Mouse (Mus musculus): ENCODE measurements around the gene Adamts16. TPM values are rescaled to one million over a fixed set of nuclear protein-coding genes. Genes with fewer than 3 reads are reported as not detected.

Gene Adamts16
- polyA plus RNA-seq, 1 experiment from 2014 or later = 11.2 TPM

DNA sequence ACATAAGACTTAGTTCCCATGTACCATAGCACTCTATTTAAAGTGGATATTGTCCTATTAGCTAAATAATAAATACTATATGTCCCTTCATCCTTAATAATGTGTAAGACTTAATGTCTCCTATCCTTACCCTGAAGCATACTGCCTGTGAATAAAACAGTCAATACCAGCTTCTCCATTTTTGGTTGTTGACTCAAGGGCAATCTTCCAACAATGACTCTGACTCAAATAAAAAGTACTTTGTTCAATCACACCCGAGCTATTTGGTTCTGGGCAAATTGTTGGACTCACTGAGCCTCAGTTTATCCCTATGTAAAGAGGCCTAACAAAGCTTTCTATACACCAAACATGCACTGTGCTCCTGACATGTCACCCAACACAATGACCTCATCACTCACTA, 51.8 kb downstream of the Adamts16 start:
- Histone ChIP-seq H3K4me1 (ENCODE audit: control insufficient read depth, insufficient read depth, low read length) (peaks cover 15% of the 10 kb centered on the region; the same call in 1 of the 2 replicates), H3K4me3 (ENCODE audit: low read length) (no peak overlapping the region), H3K9me3 (ENCODE audit: control insufficient read depth, low read length) (no peaks in the 10 kb centered on the region), H3K27ac (ENCODE audit: low read depth, low read length) (no peak overlapping the region), H3K9ac (ENCODE audit: low read depth, low read length) (no peak overlapping the region), H3K36me3 (ENCODE audit: control insufficient read depth, insufficient read depth, low read length) (no peaks in the 10 kb centered on the region; the same call in 1 of the 2 replicates), H3K4me2 (replicated peaks; ENCODE audit: low read depth, low read length) (no peak overlapping the region), H3K27me3 (ENCODE audit: control insufficient read depth, insufficient read depth, low read length) (no peaks in the 10 kb centered on the region)
- 80% methylated on average over 1 of the region's 1 CpGs for WGBS
- no peak for ATAC-seq (ENCODE audit: low FRiP score, low TSS enrichment)

DNA sequence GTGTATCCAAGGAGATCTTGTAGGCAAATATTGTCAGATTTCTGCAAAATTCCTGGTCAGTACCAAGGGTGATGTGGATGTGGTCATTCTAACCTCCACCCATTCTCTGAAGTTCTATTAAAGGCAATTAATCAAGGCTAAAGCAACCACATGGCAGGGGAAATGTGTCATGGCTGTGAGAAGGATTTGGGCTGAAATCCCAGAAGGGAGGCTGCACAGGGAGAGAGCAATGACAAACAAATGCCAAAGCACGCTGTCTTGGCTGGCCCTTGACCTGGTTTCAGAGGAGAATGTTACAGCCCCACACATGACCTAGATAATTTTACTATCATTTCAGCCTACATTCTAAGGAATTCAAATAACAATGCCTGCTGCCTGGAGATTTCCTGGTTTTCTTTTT, 52.6 kb downstream of the Adamts16 start:
- H3K9ac ChIP-seq (ENCODE audit: low read depth, low read length) = no peak overlapping the region
- no peak overlapping the region for H3K27ac ChIP-seq (ENCODE audit: low read depth, low read length)
- H3K27me3 ChIP-seq (ENCODE audit: control insufficient read depth, insufficient read depth, low read length) = no peaks in the 10 kb centered on the region
- ATAC-seq (ENCODE audit: low FRiP score, low TSS enrichment) = no peak
- no peaks in the 10 kb centered on the region for H3K9me3 ChIP-seq (ENCODE audit: control insufficient read depth, low read length)
- H3K4me2 ChIP-seq (replicated peaks; ENCODE audit: low read depth, low read length) = no peak overlapping the region
- H3K4me3 ChIP-seq (ENCODE audit: low read length) = no peak overlapping the region
- no peaks in the 10 kb centered on the region; the same call in 1 of the 2 replicates for H3K36me3 ChIP-seq (ENCODE audit: control insufficient read depth, insufficient read depth, low read length)
- peaks cover 10% of the 10 kb centered on the region; the same call in 1 of the 2 replicates for H3K4me1 ChIP-seq (ENCODE audit: control insufficient read depth, insufficient read depth, low read length)
- 43% methylated on average over 1 of the region's 1 CpGs for WGBS

DNA sequence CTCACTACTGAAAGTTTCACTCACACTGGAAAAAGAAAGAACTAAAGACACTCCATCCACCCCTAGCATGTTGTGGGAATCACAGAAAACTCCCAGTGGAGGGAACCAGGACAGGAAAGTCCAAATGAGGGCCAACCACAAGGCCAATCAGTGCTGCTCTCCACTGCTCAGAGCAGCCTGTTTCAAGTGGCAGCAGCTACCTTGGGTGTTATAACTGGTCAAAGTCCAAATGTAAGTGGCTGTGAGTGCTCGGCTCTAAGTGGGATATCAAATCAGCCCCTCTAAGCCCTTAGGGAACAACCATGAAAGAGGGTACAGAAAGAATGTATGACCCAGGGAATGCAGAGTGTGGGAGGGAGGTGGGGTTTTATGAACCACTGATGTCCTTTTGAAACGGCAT, 56.5 kb downstream of the Adamts16 start:
- Histone ChIP-seq H3K4me1 (ENCODE audit: control insufficient read depth, insufficient read depth, low read length) (no peaks in the 10 kb centered on the region), H3K4me2 (replicated peaks; ENCODE audit: low read depth, low read length) (no peak overlapping the region), H3K36me3 (ENCODE audit: control insufficient read depth, insufficient read depth, low read length) (no peaks in the 10 kb centered on the region), H3K27ac (ENCODE audit: low read depth, low read length) (no peak overlapping the region), H3K27me3 (ENCODE audit: control insufficient read depth, insufficient read depth, low read length) (no peaks in the 10 kb centered on the region), H3K9ac (ENCODE audit: low read depth, low read length) (no peak overlapping the region), H3K9me3 (ENCODE audit: control insufficient read depth, low read length) (no peaks in the 10 kb centered on the region), H3K4me3 (ENCODE audit: low read length) (no peak overlapping the region)
- WGBS = 88% methylated on average over 2 of the region's 2 CpGs
- no peak for ATAC-seq (ENCODE audit: low FRiP score, low TSS enrichment)

DNA sequence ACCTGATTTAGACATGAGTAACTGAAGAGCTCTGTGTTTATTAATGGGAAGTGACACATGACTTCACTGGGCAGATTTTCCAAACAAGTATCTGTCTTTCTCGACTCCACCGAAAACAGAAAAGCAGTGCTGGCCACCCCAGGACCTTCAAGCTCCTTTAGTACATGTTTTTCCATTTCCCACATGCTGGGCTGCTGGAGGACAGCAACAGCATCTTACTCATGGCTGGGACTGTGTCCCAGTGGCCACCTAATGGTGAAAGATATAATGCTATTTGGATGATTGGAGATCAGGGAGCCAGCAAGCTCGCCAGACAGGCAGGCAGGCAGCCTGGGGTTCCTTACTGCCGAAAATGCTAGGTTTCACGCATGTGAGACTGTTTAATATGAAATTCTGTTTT, 57.5 kb downstream of the Adamts16 start:
- WGBS = 73% methylated on average over 5 of the region's 5 CpGs
- no peak for ATAC-seq (ENCODE audit: low FRiP score, low TSS enrichment)
- Histone ChIP-seq H3K4me3 (ENCODE audit: low read length) (no peak overlapping the region), H3K4me1 (ENCODE audit: control insufficient read depth, insufficient read depth, low read length) (no peaks in the 10 kb centered on the region), H3K9me3 (ENCODE audit: control insufficient read depth, low read length) (no peaks in the 10 kb centered on the region), H3K4me2 (replicated peaks; ENCODE audit: low read depth, low read length) (no peak overlapping the region), H3K27ac (ENCODE audit: low read depth, low read length) (no peak overlapping the region), H3K36me3 (ENCODE audit: control insufficient read depth, insufficient read depth, low read length) (no peaks in the 10 kb centered on the region), H3K9ac (ENCODE audit: low read depth, low read length) (no peak overlapping the region), H3K27me3 (ENCODE audit: control insufficient read depth, insufficient read depth, low read length) (no peaks in the 10 kb centered on the region)

DNA sequence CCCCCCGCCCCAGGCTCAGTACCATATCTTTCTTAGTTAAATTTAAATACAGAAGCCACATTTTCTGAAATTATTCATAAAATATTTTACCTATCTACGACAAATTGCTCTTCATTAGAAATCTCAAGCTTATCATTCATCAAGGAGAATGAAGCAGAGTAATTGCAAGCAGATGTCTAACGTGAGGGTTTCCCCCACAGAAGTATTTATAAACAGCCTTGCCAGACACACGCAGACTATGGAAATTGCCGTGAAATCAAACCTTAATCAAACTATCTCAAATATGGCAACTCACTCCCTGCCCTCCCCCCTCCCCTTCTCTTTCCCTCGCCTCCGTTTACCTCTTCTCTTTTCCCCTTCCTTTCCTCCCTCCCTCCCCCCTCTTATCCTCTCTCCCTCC, 61.8 kb downstream of the Adamts16 start:
- 58% methylated on average over 7 of the region's 7 CpGs for WGBS
- H3K27me3 ChIP-seq (ENCODE audit: control insufficient read depth, insufficient read depth, low read length) = no peaks in the 10 kb centered on the region
- H3K36me3 ChIP-seq (ENCODE audit: control insufficient read depth, insufficient read depth, low read length) = no peaks in the 10 kb centered on the region
- no peaks in the 10 kb centered on the region for H3K9me3 ChIP-seq (ENCODE audit: control insufficient read depth, low read length)
- H3K4me2 ChIP-seq (replicated peaks; ENCODE audit: low read depth, low read length) = no peak overlapping the region
- ATAC-seq (ENCODE audit: low FRiP score, low TSS enrichment) = no peak
- H3K4me1 ChIP-seq (ENCODE audit: control insufficient read depth, insufficient read depth, low read length) = peaks cover 5% of the 10 kb centered on the region; the same call in 1 of the 2 replicates
- H3K27ac ChIP-seq (ENCODE audit: low read depth, low read length) = no peak overlapping the region
- no peak overlapping the region for H3K4me3 ChIP-seq (ENCODE audit: low read length)
- no peak overlapping the region for H3K9ac ChIP-seq (ENCODE audit: low read depth, low read length)

DNA sequence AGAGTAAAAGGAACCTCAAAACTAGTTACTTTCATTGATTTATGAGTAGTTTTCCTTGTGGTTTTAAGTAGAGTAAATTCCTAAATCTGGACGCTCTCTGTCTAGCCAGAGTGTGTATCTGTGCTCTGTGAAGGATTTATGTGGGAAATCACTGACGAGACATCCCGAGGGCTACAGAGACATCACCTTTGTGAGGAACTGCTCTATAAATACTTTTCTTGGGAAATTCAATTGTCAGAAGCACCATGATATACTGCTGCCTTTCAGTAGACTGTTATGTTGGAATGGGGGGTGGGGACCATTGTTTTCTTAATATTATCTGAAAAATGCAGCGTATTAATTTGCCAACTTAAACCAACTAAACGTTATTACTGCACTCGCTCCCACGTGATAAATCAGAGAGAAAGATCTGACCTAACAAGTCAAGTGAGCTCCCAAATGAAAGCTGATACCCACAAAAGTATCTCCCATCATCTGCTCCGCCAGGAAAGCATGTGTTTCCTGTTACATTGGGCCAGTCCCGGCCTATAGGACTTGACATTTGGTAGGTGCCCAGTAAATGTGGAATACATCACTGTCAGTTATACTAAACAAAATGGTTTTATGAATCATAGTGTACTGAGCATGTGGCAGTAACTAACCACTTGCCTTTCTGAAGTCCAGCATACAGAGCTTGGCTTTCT, 62.6 kb downstream of the Adamts16 start:
- Histone ChIP-seq H3K27me3 (ENCODE audit: control insufficient read depth, insufficient read depth, low read length) (no peaks in the 10 kb centered on the region), H3K4me1 (ENCODE audit: control insufficient read depth, insufficient read depth, low read length) (peaks cover 5% of the 10 kb centered on the region; the same call in 1 of the 2 replicates), H3K4me2 (replicated peaks; ENCODE audit: low read depth, low read length) (no peak overlapping the region), H3K4me3 (ENCODE audit: low read length) (no peak overlapping the region), H3K9me3 (ENCODE audit: control insufficient read depth, low read length) (no peaks in the 10 kb centered on the region), H3K27ac (ENCODE audit: low read depth, low read length) (no peak overlapping the region), H3K36me3 (ENCODE audit: control insufficient read depth, insufficient read depth, low read length) (no peaks in the 10 kb centered on the region), H3K9ac (ENCODE audit: low read depth, low read length) (no peak overlapping the region)
- 11% methylated on average over 9 of the region's 9 CpGs for WGBS
- peak; percentile 87 for ATAC-seq (ENCODE audit: low FRiP score, low TSS enrichment)

DNA sequence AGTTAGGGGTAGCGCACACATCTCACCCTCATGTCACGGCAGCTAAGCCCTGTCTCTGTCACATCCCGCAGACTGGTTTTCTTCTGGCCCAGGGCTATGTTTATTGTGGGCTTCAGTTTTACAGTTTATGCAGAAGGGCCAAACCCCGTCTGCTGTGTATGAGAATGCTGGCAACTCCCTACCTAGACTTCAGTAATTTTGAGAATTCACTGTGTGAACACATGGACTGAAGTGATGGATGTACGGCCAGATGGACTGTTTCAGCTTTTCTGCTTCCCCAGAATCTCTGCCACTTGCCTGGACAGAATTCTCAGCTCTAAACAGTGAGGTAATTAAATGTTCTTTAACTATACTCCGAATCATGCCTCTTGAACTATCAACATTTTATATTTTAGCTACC, 70.5 kb downstream of the Adamts16 start:
- no peaks in the 10 kb centered on the region for H3K36me3 ChIP-seq (ENCODE audit: control insufficient read depth, insufficient read depth, low read length)
- H3K4me1 ChIP-seq (ENCODE audit: control insufficient read depth, insufficient read depth, low read length) = no peaks in the 10 kb centered on the region
- H3K4me2 ChIP-seq (replicated peaks; ENCODE audit: low read depth, low read length) = no peak overlapping the region
- WGBS = 77% methylated on average over 6 of the region's 6 CpGs
- H3K4me3 ChIP-seq (ENCODE audit: low read length) = no peak overlapping the region
- ATAC-seq (ENCODE audit: low FRiP score, low TSS enrichment) = no peak
- no peaks in the 10 kb centered on the region for H3K27me3 ChIP-seq (ENCODE audit: control insufficient read depth, insufficient read depth, low read length)
- no peak overlapping the region for H3K9ac ChIP-seq (ENCODE audit: low read depth, low read length)
- no peaks in the 10 kb centered on the region for H3K9me3 ChIP-seq (ENCODE audit: control insufficient read depth, low read length)
- H3K27ac ChIP-seq (ENCODE audit: low read depth, low read length) = no peak overlapping the region

DNA sequence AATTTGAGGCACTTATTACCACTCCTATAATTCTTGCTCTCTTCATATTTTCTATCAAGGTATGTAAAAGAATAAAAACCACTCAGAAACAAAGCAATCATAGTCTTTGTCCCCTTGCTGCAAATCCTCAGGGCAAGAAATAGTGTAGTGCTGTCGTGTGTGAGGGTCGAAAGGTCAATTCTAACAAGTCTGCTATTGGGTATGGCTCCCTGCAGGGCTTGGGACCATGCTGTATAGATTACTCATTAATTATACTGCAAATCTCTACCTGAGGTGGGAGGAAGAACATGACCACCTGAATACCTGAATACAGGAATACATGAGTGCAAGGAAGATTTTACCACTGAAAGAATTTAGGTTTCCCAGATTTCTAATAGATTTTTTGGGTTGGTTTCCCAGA, 72.5 kb downstream of the Adamts16 start:
- Histone ChIP-seq H3K9ac (ENCODE audit: low read depth, low read length) (no peak overlapping the region), H3K36me3 (ENCODE audit: control insufficient read depth, insufficient read depth, low read length) (no peaks in the 10 kb centered on the region), H3K4me3 (ENCODE audit: low read length) (no peak overlapping the region), H3K27ac (ENCODE audit: low read depth, low read length) (no peak overlapping the region), H3K27me3 (ENCODE audit: control insufficient read depth, insufficient read depth, low read length) (no peaks in the 10 kb centered on the region), H3K4me1 (ENCODE audit: control insufficient read depth, insufficient read depth, low read length) (no peaks in the 10 kb centered on the region), H3K9me3 (ENCODE audit: control insufficient read depth, low read length) (no peaks in the 10 kb centered on the region), H3K4me2 (replicated peaks; ENCODE audit: low read depth, low read length) (no peak overlapping the region)
- ATAC-seq (ENCODE audit: low FRiP score, low TSS enrichment) = no peak
- 62% methylated on average over 2 of the region's 2 CpGs for WGBS

DNA sequence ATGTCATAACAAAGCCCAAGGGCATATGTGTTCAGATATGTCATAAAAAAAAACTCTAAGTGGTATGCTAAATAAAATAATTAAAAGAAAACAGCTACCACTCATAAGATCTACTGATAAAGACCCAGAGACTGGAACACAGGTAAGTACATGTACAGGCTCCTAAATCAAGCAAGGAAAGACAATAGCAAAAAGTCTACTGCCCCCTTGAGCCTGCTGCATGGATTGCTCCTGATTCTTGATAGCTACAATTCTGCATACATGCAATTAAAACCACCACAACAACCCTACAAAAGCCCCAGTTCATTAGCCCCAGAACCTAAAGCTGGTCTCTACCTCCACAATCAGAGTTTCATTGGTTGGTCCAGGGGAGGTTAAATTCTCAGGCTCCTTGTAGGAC, 74.1 kb downstream of the Adamts16 start:
- Histone ChIP-seq H3K4me3 (ENCODE audit: low read length) (no peak overlapping the region), H3K9ac (ENCODE audit: low read depth, low read length) (no peak overlapping the region), H3K4me2 (replicated peaks; ENCODE audit: low read depth, low read length) (no peak overlapping the region)

More for the DNA sequence above, 74.1 kb downstream of the Adamts16 start:
- no peak for ATAC-seq (ENCODE audit: low FRiP score, low TSS enrichment)
- Histone ChIP-seq H3K27ac (ENCODE audit: low read depth, low read length) (no peak overlapping the region), H3K27me3 (ENCODE audit: control insufficient read depth, insufficient read depth, low read length) (no peaks in the 10 kb centered on the region), H3K4me1 (ENCODE audit: control insufficient read depth, insufficient read depth, low read length) (no peaks in the 10 kb centered on the region), H3K36me3 (ENCODE audit: control insufficient read depth, insufficient read depth, low read length) (no peaks in the 10 kb centered on the region; the same call in 1 of the 2 replicates), H3K9me3 (ENCODE audit: control insufficient read depth, low read length) (no peaks in the 10 kb centered on the region)
